Mouse (Mus musculus) liver, embryonic 11.5 days (tissue): Measurements from ENCODE around the gene Wdr6. TPM values are rescaled to one million over a fixed set of nuclear protein-coding genes. Genes with fewer than 3 reads are reported as not detected.

Experiments
- ATAC-seq: fragments of 200-750 bp; cut with Nextera tagmentation; replicated peaks from 2 replicates; pipeline ENCODE4 v1.8.0; 2017; ENCODE audit warnings: moderate number of reproducible peaks, mild to moderate bottlenecking, moderate TSS enrichment, moderate library complexity; ENCODE audit not compliant: low FRiP score
- DNase-seq: peaks from one replicate; pipeline ENCODE4 v3.0.0-alpha.2; 2017; ENCODE audit warnings: low spot score
- H3K27ac ChIP-seq: fragments of 300-500 bp; sonication (generic); 2 replicates; pipeline ENCODE4 v1.5.1; 2014; ENCODE audit warnings: mild to moderate bottlenecking, low read depth, low read length, control low read depth
- H3K27me3 ChIP-seq: fragments of 300-500 bp; sonication (generic); replicated peaks from 2 replicates; pipeline ENCODE4 v1.6.1; 2014; ENCODE audit warnings: low read length, mixed read lengths; ENCODE audit not compliant: control insufficient read depth, insufficient read depth
- H3K36me3 ChIP-seq: fragments of 300-500 bp; sonication (generic); 2 replicates; pipeline ENCODE4 v1.6.1; 2014; ENCODE audit warnings: mild to moderate bottlenecking, low read length, moderate library complexity, mixed read lengths; ENCODE audit not compliant: control insufficient read depth, insufficient read depth
- H3K4me1 ChIP-seq: fragments of 300-500 bp; sonication (generic); replicated peaks from 2 replicates; pipeline ENCODE4 v1.6.1; 2014; ENCODE audit warnings: low read length, mixed read lengths; ENCODE audit not compliant: control insufficient read depth, insufficient read depth
- H3K4me2 ChIP-seq: fragments of 300-500 bp; sonication (generic); 2 replicates; pipeline ENCODE4 v1.6.1; 2014; ENCODE audit warnings: mild to moderate bottlenecking, control low read depth, moderate library complexity
- H3K4me3 ChIP-seq: fragments of 300-500 bp; sonication (generic); 2 replicates; pipeline ENCODE4 v1.5.1; 2014; ENCODE audit warnings: low read depth, low read length, control low read depth
- H3K9ac ChIP-seq: fragments of 300-500 bp; sonication (generic); 2 replicates; pipeline ENCODE4 v1.6.1; 2014; ENCODE audit warnings: low read depth, low read length, control low read depth
- H3K9me3 ChIP-seq: fragments of 300-500 bp; sonication (generic); 2 replicates; pipeline ENCODE4 v1.6.1; 2016; ENCODE audit warnings: low read length, inconsistent platforms, mixed read lengths; ENCODE audit not compliant: control insufficient read depth
- WGBS: fragments of 180-500 bp; shearing (Covaris S2); extraction: QIAGEN DNeasy Blood & Tissue Kit; methylation state at CpG from one replicate; pipeline ENCODE4 v1.1.7; 2014; 5-methylcytosine and 5-hydroxymethylcytosine counted together
- polyA plus RNA-seq: library from polyadenylated mRNA; unstranded; fragments of >200 nt; fragmentation: Nextera tagmentation; extraction: Ambion mirVana; gene quantifications from 2 replicates; pipeline ENCODE4 v1.2.1, GENCODE M21; 2014

The Wdr6 gene
- polyA plus RNA-seq, 1 experiment from 2014 or later: 51.8 TPM

- Histone ChIP-seq H3K9me3 (no peaks in the 10 kb centered on the region), H3K36me3 (peaks cover 5% of the 10 kb centered on the region; the same call in 1 of the 2 replicates), H3K9ac (no peak overlapping the region), H3K27me3 (no peaks in the 10 kb centered on the region), H3K4me1 (peaks cover 9% of the 10 kb centered on the region; the same call in 1 of the 2 replicates), H3K27ac (no peak overlapping the region), H3K4me2 (no peak overlapping the region), H3K4me3 (no peak overlapping the region)
- DNase-seq (no peak), ATAC-seq (no peak)
- 72% methylated on average over 4 of the region's 4 CpGs for WGBS
These were observed 20.6 kb upstream of the Wdr6 start for GRCm38 (mm10) chr9:108599021-108599566.

- no peaks in the 10 kb centered on the region for H3K9me3 ChIP-seq
- H3K4me3 ChIP-seq: peak within 1 kb of the TSS; percentile 64
- H3K4me1 ChIP-seq: peaks cover 9% of the 10 kb centered on the region; the same call in 1 of the 2 replicates
- peak within 1 kb of the TSS; percentile 89 for H3K4me2 ChIP-seq
- WGBS: 5% methylated on average over 69 of the region's 69 CpGs
- no peaks in the 10 kb centered on the region for H3K36me3 ChIP-seq
- H3K9ac ChIP-seq: peak within 1 kb of the TSS; percentile 61
- peak; percentile 64 for ATAC-seq
- no peaks in the 10 kb centered on the region for H3K27me3 ChIP-seq
- DNase-seq: peak; percentile 69
- H3K27ac ChIP-seq: no peak within 1 kb of the TSS
These were observed 18.6 kb upstream of the Wdr6 start, which contains the start of gene P4htm for GRCm38 (mm10) chr9:108596998-108597764. Gene P4htm, minus strand, starts transcription at chr9:108597667.

- 45% methylated on average over 3 of the region's 3 CpGs for WGBS
These were observed 15.8 kb upstream of the Wdr6 start for GRCm38 (mm10) chr9:108594354-108594753.

GRCm38 (mm10) chr9:108591462-108591861 is 12.9 kb upstream of the Wdr6 start:
- H3K4me1 ChIP-seq: peaks cover 17% of the 10 kb centered on the region
- no peaks in the 10 kb centered on the region for H3K27me3 ChIP-seq
- no peaks in the 10 kb centered on the region for H3K9me3 ChIP-seq
- 79% methylated on average over 4 of the region's 4 CpGs for WGBS
- H3K4me2 ChIP-seq: no peak overlapping the region
- no peak overlapping the region for H3K9ac ChIP-seq
- DNase-seq (no peak), ATAC-seq (no peak)
- no peaks in the 10 kb centered on the region for H3K36me3 ChIP-seq
- H3K27ac ChIP-seq: no peak overlapping the region
- H3K4me3 ChIP-seq: no peak overlapping the region

More at GRCm38 (mm10) chr9:108594354-108594753, 15.8 kb upstream of the Wdr6 start:
- Histone ChIP-seq H3K27me3 (no peaks in the 10 kb centered on the region), H3K9me3 (no peaks in the 10 kb centered on the region), H3K4me3 (no peak overlapping the region), H3K4me1 (peaks cover 9% of the 10 kb centered on the region; the same call in 1 of the 2 replicates), H3K4me2 (no peak overlapping the region), H3K27ac (no peak overlapping the region), H3K9ac (no peak overlapping the region), H3K36me3 (no peaks in the 10 kb centered on the region)
- ATAC-seq (no peak), DNase-seq (no peak)

GRCm38 (mm10) chr9:108589229-108589628 is 10.7 kb upstream of the Wdr6 start:
- Histone ChIP-seq H3K27me3 (no peaks in the 10 kb centered on the region), H3K9me3 (no peaks in the 10 kb centered on the region), H3K4me1 (peaks cover 14% of the 10 kb centered on the region), H3K4me3 (no peak overlapping the region), H3K27ac (no peak overlapping the region), H3K4me2 (no peak overlapping the region), H3K9ac (no peak overlapping the region), H3K36me3 (no peaks in the 10 kb centered on the region)
- WGBS: 67% methylated on average over 5 of the region's 5 CpGs
- DNase-seq: no peak
- no peak for ATAC-seq

GRCm38 (mm10) chr9:108587571-108588180 is 9.1 kb upstream of the Wdr6 start:
- Histone ChIP-seq H3K9me3 (no peaks in the 10 kb centered on the region), H3K27ac (peak overlapping the region; percentile 30; the same call in 1 of the 2 replicates), H3K36me3 (no peaks in the 10 kb centered on the region), H3K4me3 (0 out of 2 replicates have a peak overlapping the region, but pooled peaks have one; percentile 10), H3K27me3 (no peaks in the 10 kb centered on the region), H3K9ac (peak overlapping the region; percentile 25; the same call in 1 of the 2 replicates), H3K4me2 (peak overlapping the region; percentile 53), H3K4me1 (peaks cover 14% of the 10 kb centered on the region)
- 18% methylated on average over 14 of the region's 14 CpGs for WGBS
- peak; percentile 53 for DNase-seq
- peak; percentile 55; the same call in 1 of the 2 replicates for ATAC-seq

- H3K27me3 ChIP-seq: no peaks in the 10 kb centered on the region
- no peak for DNase-seq
- peak overlapping the region; percentile 49 for H3K27ac ChIP-seq
- peaks cover 17% of the 10 kb centered on the region for H3K4me1 ChIP-seq
- 50% methylated on average over 5 of the region's 5 CpGs for WGBS
- H3K4me3 ChIP-seq: peak overlapping the region; percentile 78
- H3K36me3 ChIP-seq: peaks cover 11% of the 10 kb centered on the region; the same call in 1 of the 2 replicates
- H3K4me2 ChIP-seq: peak overlapping the region; percentile 90
- ATAC-seq: no peak; the same call in 1 of the 2 replicates
- H3K9me3 ChIP-seq: no peaks in the 10 kb centered on the region
- peak overlapping the region; percentile 76 for H3K9ac ChIP-seq
These were observed 778 bp upstream of the Wdr6 start for GRCm38 (mm10) chr9:108579344-108579690.

GRCm38 (mm10) chr9:108577934-108578544 is 500 bp downstream of the Wdr6 start:
- peaks cover 19% of the 10 kb centered on the region for H3K36me3 ChIP-seq

More at GRCm38 (mm10) chr9:108577934-108578544, 500 bp downstream of the Wdr6 start:
- H3K27ac ChIP-seq: peak overlapping the region; percentile 82
- peak overlapping the region; percentile 90 for H3K4me2 ChIP-seq
- peaks cover 20% of the 10 kb centered on the region for H3K4me1 ChIP-seq
- H3K9me3 ChIP-seq: no peaks in the 10 kb centered on the region
- WGBS: under 1% methylated on average over 24 of the region's 24 CpGs
- H3K27me3 ChIP-seq: no peaks in the 10 kb centered on the region
- peak overlapping the region; percentile 78 for H3K4me3 ChIP-seq
- H3K9ac ChIP-seq: peak overlapping the region; percentile 76
- DNase-seq (no peak), ATAC-seq (peak; percentile 27; the same call in 1 of the 2 replicates)
